Mouse (Mus musculus) heart, postnatal 36 days (tissue): Measurements from ENCODE around the gene Fam187b. TPM values are rescaled to one million over a fixed set of nuclear protein-coding genes. Genes with fewer than 3 reads are reported as not detected.
"Not testable (repeated sequence)": the region's sequence is repeated elsewhere in the genome, so short reads cannot be mapped to it uniquely, and the experiment has no call there.

ENCODE experiments used
- DNase-seq, 2 experiments: peaks; one replicate each; pipeline ENCODE4 v3.0.0; 2021 to 2022
- intact Hi-C: fragments of 180-260 bp; cut with DNase I; formaldehyde crosslinking; loops from one replicate; pipeline ENCODE4 v1.15.1; 2025
- total RNA-seq, 2 experiments: library from RNA; stranded (reverse); gene quantifications; 2 replicates each; pipeline ENCODE4 v1.2.3; 2021

Gene Fam187b
- under 1 TPM in 1 of 2 experiments, not detected in 1; 0.17 TPM for total RNA-seq

GRCm38 (mm10) chr7:30973501-30974289, at the start of gene Fam187b:
Fam187b (plus strand) TSS chr7:30973790.
- intact Hi-C loops: loop anchor here (1.0 to 5.0 kb wide), 6 partner anchors 17 to 386 kb away; partner anchors contain the start of genes Fxyd7, Kmt2b, Tmem147 and Usf2

DNA sequence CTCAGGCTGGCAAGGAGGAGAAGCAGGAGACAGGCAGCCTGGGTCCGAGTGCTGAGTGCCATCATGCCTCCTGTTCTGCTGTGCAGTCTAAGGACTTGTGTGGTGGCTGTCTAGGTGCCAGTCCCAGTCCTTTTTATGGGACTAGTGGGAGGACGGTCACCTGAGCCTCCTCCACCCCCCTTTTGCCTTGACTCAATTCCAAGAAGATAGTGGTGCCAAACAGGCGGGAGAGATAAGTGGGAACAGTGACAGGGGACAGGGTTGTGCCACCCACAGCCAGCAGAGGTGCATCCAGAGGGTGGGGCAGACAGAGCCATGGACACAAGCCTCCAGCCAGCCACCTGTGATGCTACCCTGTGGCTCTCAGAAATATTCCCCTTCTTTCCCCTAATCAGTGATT, 49.5 kb upstream of the Fam187b start:
- intact Hi-C loops: no loop called here
- no peak for DNase-seq

More at GRCm38 (mm10) chr7:30973501-30974289, at the start of gene Fam187b:
- peak; percentile 90 to 93 for DNase-seq

DNA sequence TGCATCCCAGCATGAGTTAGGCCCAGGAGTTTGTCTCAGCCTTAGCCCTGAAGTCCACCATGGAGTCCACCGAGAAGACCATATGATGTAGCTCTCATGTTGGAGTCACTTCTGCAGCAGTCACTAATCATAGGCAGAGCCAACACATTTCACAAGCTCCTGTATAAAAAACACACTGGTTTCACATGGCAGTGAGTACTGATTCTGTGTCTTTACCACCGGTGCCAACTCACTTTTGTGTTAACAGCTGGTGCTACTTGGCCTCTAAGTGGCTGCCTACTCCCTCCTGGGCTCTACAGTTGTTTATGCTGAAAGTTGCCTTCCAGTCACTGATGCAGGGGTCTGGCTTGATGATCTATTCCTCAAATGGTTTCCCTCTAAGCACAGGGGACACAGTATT, 49.0 kb upstream of the Fam187b start, which contains the start of gene Hamp2:
TSS of gene Hamp2 (minus strand) at position 101 of the 400 bp plus-strand sequence.
- intact Hi-C loops, DNase-seq: not testable (repeated sequence)

- intact Hi-C loops, DNase-seq: not testable (repeated sequence)
Observed at GRCm38 (mm10) chr7:30935422-30936099, 38.0 kb upstream of the Fam187b start.

GRCm38 (mm10) chr7:30940070-30940469, 33.5 kb upstream of the Fam187b start:
- DNase-seq, intact Hi-C loops: not testable (repeated sequence)

- intact Hi-C loops: loop anchor here (1.0 kb wide), 1 partner anchor 20 kb away; no protein-coding TSS in a partner anchor
- not testable (repeated sequence) for DNase-seq
Observed at GRCm38 (mm10) chr7:30942365-30942764, 31.2 kb upstream of the Fam187b start.

DNA sequence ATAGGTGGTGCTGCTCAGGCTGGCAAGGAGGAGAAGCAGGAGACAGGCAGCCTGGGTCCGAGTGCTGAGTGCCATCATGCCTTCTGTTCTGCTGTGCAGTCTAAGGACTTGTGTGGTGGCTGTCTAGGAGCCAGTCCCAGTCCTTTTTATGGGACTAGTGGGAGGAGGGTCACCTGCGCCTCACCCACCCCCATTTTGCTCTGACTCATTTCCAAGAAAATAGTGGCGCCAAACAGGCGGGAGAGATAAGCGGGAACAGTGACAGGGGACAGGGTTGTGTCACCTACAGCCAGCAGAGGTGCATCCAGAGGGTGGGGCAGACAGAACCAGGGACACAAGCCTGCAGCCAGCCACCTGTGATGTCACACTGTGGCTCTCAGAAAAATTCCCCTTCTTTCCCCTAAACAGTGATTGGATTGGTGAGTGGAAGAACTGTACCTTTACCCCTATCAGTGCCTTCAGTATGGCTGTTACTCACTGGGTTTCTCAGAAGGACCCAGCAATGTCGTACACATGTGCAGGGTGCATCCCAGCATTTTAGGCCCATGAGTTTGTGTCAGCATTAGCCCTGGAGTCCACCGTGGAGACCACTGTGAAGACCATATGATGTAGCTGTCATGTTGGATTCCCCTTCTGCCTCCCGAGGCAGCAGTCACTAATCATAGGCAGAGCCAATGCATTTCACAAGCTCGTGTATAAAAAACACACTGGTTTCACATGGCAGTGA, 29.5 kb upstream of the Fam187b start, which contains the start of gene Hamp:
TSS of gene Hamp (minus strand) at position 124 of the 727 bp plus-strand sequence.
- no peak for DNase-seq
- intact Hi-C loops: no loop called here

- intact Hi-C loops, DNase-seq: not testable (repeated sequence)
Observed at GRCm38 (mm10) chr7:30944706-30945105, 28.9 kb upstream of the Fam187b start.

GRCm38 (mm10) chr7:30945466-30945865, 28.1 kb upstream of the Fam187b start:
- DNase-seq, intact Hi-C loops: not testable (repeated sequence)

DNA sequence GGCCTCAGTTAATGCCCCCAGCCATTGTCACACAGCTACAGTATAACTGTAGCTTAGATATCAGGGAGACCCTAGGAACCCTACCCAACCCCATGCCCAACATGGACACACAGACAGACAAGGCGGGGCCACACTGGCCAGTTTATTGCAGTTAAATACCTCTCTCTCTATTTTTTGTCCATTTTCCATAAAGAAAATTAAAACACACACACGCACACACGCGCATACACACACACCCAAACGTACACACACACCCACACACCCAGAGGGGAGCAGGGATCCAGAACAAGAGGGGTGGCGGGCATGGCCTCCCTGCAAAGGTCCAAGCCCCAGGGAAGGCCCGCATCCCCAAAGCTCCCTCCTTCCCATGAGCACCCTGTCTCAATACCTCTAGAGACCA, 27.7 kb upstream of the Fam187b start:
- intact Hi-C loops: no loop called here
- no peak for DNase-seq

GRCm38 (mm10) chr7:30949902-30950301, 23.7 kb upstream of the Fam187b start:
- not testable (repeated sequence) for DNase-seq
- intact Hi-C loops: loop anchor here (10.0 kb wide), 1 partner anchor 355 kb away; the partner anchor contains the start of gene Zbtb32

DNA sequence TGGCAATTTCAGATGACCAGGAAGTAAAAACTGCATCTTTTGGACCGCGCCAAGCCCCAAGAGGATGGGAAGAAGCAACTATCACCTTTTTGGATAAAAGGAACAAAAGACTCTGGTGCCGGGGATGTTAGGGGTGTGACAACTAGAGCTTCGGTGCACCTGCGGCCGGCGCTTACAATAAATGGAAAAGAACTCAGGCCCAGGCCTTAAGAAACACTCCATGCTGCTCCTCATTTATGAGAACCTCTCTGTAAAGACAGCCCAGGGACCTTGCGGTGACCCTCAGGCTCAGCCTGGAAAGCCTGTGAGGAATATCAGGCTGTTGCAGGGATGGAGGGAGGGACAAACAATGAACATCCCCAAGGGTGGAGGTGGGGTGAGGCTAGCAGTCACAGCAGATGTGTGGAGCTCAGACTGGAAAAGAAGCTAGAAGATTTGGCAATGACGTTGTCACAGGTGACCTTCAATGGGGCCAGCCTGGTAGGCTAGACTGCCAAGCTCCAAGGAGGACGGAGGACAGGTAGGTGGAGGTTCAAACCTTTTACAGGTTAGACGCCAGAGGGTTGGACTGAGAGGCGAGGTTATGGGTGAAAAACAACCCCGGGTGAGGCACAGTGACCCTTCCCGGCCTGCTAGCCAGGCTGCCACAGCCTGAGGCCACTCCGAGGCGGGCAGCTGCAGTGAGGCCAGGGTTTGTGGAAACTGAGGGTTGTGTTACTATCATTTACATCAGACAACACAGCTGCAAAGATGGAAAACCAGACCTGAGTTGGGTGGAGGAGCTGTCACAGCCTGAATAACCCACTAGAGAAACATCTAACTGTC, 20.9 kb upstream of the Fam187b start:
- no peak for DNase-seq
- intact Hi-C loops: loop anchor here (10.0 kb wide), 1 partner anchor 358 kb away; the partner anchor contains the start of gene Zbtb32

- intact Hi-C loops: loop anchor here (10.0 kb wide), 1 partner anchor 359 kb away; the partner anchor contains the start of gene Zbtb32
Observed at GRCm38 (mm10) chr7:30953459-30953858, 20.1 kb upstream of the Fam187b start.

DNA sequence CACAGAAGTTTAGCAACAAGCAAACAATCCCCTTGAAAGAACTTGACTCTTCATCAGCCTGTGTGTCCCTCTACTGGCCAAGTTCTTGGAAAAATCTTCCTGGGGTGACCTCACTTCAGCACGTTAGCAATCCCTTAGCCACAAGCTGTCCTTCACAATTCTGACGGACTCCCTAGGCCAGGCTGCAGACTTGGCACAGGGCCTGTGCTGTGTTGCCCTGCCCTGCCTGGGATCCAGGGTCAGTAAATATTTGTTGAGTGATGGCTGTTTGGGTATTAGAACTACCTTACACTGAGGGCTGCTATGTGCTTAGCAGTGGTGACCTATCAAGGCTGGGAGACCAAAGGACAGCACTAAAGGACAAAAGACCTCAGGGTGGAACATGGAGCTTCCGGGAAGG, 19.6 kb upstream of the Fam187b start:
- intact Hi-C loops: loop anchor here (10.0 kb wide), 1 partner anchor 359 kb away; the partner anchor contains the start of gene Zbtb32
- DNase-seq: no peak

More at GRCm38 (mm10) chr7:30953459-30953858, 20.1 kb upstream of the Fam187b start:
- DNase-seq: peak in 1 of 2 experiments; percentile 11

DNA sequence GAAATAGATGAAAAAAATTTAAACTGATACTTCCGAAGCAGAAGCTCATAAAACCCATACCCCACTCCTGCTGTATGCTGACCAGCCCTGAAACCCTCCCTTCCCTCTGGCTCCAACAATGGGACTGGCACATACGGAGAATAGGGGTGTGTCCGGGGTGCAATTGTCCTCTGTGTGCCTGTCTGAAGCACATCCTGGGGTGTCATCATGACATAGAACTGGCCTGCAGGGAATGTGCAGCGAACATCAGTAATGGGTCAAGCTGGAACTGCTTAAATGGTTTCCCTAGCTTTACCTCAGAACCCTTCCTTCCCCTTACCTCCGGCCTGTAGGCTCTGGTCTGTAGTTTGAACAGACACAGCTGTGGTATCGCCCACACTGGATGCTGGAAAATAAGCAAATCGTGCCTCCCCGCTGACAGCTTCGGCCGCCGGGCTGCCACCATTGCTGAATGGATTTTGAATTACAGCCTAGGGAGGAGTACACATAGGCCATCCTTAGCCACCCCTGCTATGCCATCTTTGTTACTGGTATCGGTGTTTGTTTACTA, 18.5 kb upstream of the Fam187b start:
- intact Hi-C loops: loop anchor here (5.0 to 10.0 kb wide), 4 partner anchors 97 to 360 kb away; partner anchors contain the start of genes Fxyd7, Tmem147 and Zbtb32
- DNase-seq: no peak

- DNase-seq: peak; percentile 92
- intact Hi-C loops: loop anchor here (2.0 to 10.0 kb wide), 5 partner anchors 17 to 361 kb away; partner anchors contain the start of genes Fam187b, Fxyd7, Lsr and Tmem147
Observed at GRCm38 (mm10) chr7:30955584-30956356, 17.8 kb upstream of the Fam187b start.

DNA sequence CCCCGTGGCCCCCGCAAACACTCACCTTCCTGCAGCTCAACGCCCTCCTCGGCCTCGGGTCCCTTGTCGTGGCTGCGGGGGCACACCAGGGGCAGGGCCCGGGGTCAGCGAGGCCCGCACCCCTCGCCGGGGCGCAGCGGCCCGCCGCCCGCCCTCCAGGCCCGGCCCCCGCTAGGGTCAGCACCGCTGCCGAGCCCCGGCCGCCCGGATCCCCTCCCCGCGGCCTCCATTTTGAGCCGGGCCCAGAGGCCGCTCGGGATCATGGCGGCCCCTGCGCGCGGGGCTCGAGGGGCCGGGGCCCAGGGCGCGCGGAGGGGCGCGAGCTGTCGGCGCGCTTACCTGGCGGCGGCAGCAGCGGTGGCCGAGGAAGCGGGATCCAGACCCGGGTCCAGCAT, 17.2 kb upstream of the Fam187b start:
- intact Hi-C loops: loop anchor here (2.0 to 10.0 kb wide), 5 partner anchors 16 to 362 kb away; partner anchors contain the start of genes Fam187b, Fxyd7, Lsr and Tmem147
- DNase-seq: peak in 1 of 2 experiments; percentile 49
